ENCODE assay signal across 10 mouse cellular contexts in the genomic region with DNA sequence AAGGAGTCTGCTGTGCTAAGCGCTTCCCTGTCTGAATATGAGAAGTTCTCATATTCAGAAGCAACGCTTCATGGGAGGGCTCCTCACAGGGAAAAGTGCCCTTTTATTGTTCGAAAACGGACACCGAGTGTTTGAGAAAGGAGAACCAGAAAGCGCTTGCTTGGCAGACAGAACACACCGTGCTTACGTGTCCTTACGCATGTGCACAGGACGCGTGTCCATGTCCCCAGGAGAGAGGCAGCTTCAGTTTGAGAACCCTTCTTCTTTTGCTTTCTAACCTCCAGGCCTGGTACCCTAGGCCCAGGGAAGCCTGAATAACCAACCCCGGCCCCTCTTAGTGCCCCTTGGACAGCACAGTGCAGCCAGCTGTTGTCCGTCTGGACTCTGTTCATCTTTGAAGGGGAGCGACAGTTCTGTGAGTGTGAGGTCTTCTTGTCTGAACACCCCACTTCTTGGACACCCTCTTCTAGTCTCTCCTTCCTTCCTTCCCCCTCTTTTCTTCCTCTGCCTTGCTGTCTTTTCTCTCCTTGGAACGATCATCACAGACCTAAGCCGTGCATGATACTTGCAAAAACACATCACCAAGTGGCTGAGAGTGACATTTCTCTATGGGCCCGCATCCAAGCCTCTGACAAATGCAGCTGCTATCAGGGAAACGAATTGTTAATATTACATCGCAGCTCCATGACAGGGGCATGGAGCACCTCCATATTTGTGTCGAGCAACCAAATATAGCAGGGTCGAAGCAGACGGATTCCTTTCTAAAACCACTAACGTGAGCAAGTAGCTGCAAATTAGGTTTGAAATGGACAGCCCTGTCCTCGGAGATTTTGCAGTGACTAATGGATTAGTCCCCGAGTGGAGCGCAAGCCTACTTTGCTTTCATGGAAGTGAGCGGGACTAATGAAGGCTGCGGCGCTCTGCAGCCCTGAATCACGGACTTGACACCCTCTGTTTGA.
A peak's percentile ranks its signal among the peaks of the same experiment; 100 is the strongest.
DNase-seq lines count a peak whose midpoint lies in the region; ATAC-seq and TF ChIP-seq lines count a peak whose summit lies in the region.
"Had no signal": no experiment of that assay in that cellular context is flagged by ENCODE, and none has a peak within 500 bp of the region (broad histone marks: within the 10 kb centered on the region; RNA-seq: fewer than 3 reads in every experiment).

No protein-coding gene starts in this region.

- no peaks in the 10 kb centered on the region for H3K79me2 ChIP-seq in C2C12 (ENCODE audit: control insufficient read depth, insufficient read depth)

- no peak overlapping the region for H3K9ac ChIP-seq in forebrain, embryonic 11.5 days (ENCODE audit: low read length)
- no peak overlapping the region for H3K9ac ChIP-seq in forebrain, embryonic 16.5 days (replicated peaks; ENCODE audit: low read depth, low read length)

- H3K4me1 ChIP-seq in forebrain, embryonic 10.5 days = peaks cover 31% of the 10 kb centered on the region
- H3K4me1 ChIP-seq in forebrain, embryonic 11.5 days (replicated peaks; ENCODE audit: control insufficient read depth, insufficient read depth, low read length) = peaks cover 2% of the 10 kb centered on the region; the same call in 1 of the 2 replicates
- peaks cover 23% of the 10 kb centered on the region; the same call in 1 of the 2 replicates for H3K4me1 ChIP-seq in forebrain, embryonic 16.5 days (replicated peaks; ENCODE audit: control insufficient read depth, insufficient read depth, low read length)

- H3K79me3 ChIP-seq in C2C12 (ENCODE audit: low read depth) = no peaks in the 10 kb centered on the region

- 89% methylated on average over 30 of the region's 30 CpGs for WGBS in forebrain, embryonic 10.5 days
- 81% methylated on average over 30 of the region's 30 CpGs for WGBS in forebrain, embryonic 11.5 days
- WGBS in forebrain, embryonic 16.5 days = 53% methylated on average over 30 of the region's 30 CpGs

- H3K9me3 ChIP-seq in forebrain, embryonic 10.5 days = no peaks in the 10 kb centered on the region
- H3K9me3 ChIP-seq in forebrain, embryonic 11.5 days (ENCODE audit: control insufficient read depth, low read length) = no peaks in the 10 kb centered on the region
- no peaks in the 10 kb centered on the region for H3K9me3 ChIP-seq in forebrain, embryonic 16.5 days (ENCODE audit: control insufficient read depth, low read length)

- no peak overlapping the region for H3K4me2 ChIP-seq in forebrain, embryonic 11.5 days (ENCODE audit: low read depth, low read length, severe bottlenecking)
- H3K4me2 ChIP-seq in forebrain, embryonic 16.5 days (ENCODE audit: low read length) = no peak overlapping the region

- H3ac ChIP-seq in C2C12 (ENCODE audit: control insufficient read depth, insufficient read length, low read depth) = no peak overlapping the region

- DNase-seq in forebrain, embryonic 10.5 days (ENCODE audit: extremely low spot score, low spot score) = no peak
- DNase-seq in forebrain, embryonic 11.5 days (ENCODE audit: low spot score) = no peak
- peak; percentile 45 to 72 for DNase-seq in lung, postnatal 4 days
- DNase-seq in ovary, postnatal 36 days (ENCODE audit: low spot score) = no peak
- DNase-seq in kidney, adult 18-20 months = no peak
- no peak for DNase-seq in yolk sac, embryonic 10.5 days (ENCODE audit: low spot score)
- DNase-seq: B cell, adult 2 months had no signal

- ATAC-seq in forebrain, embryonic 11.5 days (replicated peaks; ENCODE audit: low FRiP score) = no peak
- ATAC-seq in forebrain, embryonic 16.5 days = peak; percentile 41; the same call in 1 of the 2 replicates

- H3K27me3 ChIP-seq in forebrain, embryonic 10.5 days (ENCODE audit: poor library complexity, severe bottlenecking) = peaks cover 21% of the 10 kb centered on the region; the same call in 1 of the 2 replicates
- H3K27me3 ChIP-seq in forebrain, embryonic 11.5 days (ENCODE audit: control insufficient read depth, insufficient read depth, low read length) = no peaks in the 10 kb centered on the region
- no peaks in the 10 kb centered on the region for H3K27me3 ChIP-seq in C2C12 (ENCODE audit: control insufficient read depth, insufficient read depth, insufficient read length)
- no peaks in the 10 kb centered on the region for H3K27me3 ChIP-seq in forebrain, embryonic 16.5 days (replicated peaks; ENCODE audit: control insufficient read depth, insufficient read depth, low read length)

- H3K4me3 ChIP-seq in forebrain, embryonic 10.5 days = no peak overlapping the region
- H3K4me3 ChIP-seq in forebrain, embryonic 11.5 days (ENCODE audit: low read depth, low read length) = no peak overlapping the region
- H3K4me3 ChIP-seq in C2C12 (ENCODE audit: insufficient read depth, poor library complexity, severe bottlenecking) = no peak overlapping the region
- H3K4me3 ChIP-seq in forebrain, embryonic 16.5 days (replicated peaks; ENCODE audit: low read length) = no peak overlapping the region
- H3K4me3 ChIP-seq: layer of hippocampus, adult 2 months had no signal

- TF ChIP-seq CTCF in C2C12 (IDR thresholded peaks at IDR 0.05; ENCODE audit: control insufficient read depth, insufficient read depth, insufficient read length) = no peak

- H3K36me3 ChIP-seq in forebrain, embryonic 10.5 days (replicated peaks) = no peaks in the 10 kb centered on the region
- no peaks in the 10 kb centered on the region for H3K36me3 ChIP-seq in forebrain, embryonic 11.5 days (ENCODE audit: control insufficient read depth, insufficient read depth, low read length)
- no peaks in the 10 kb centered on the region for H3K36me3 ChIP-seq in C2C12 (ENCODE audit: control insufficient read depth, insufficient read depth)
- no peaks in the 10 kb centered on the region for H3K36me3 ChIP-seq in forebrain, embryonic 16.5 days (ENCODE audit: control insufficient read depth, insufficient read depth)

- H3K27ac ChIP-seq in forebrain, embryonic 10.5 days = peak overlapping the region; percentile 48; the same call in 1 of the 2 replicates
- no peak overlapping the region for H3K27ac ChIP-seq in forebrain, embryonic 11.5 days (ENCODE audit: low read depth, low read length)
- peak overlapping the region; percentile 31; the same call in 1 of the 2 replicates for H3K27ac ChIP-seq in forebrain, embryonic 16.5 days (ENCODE audit: low read length)
- H3K27ac ChIP-seq: layer of hippocampus, adult 2 months had no signal

TF ChIP-seq in C2C12, 6 proteins besides CTCF, POLR2A, EP300 and RAD21:
- TF ChIP-seq MAX (IDR thresholded peaks at IDR 0.05) (no peak), MYOD1 (IDR thresholded peaks at IDR 0.05; ENCODE audit: control insufficient read depth, insufficient read length, low read depth) (peak; percentile 25)

Comparison
In these comparisons a context has a peak if more than half of its experiments do, and no peak if none do; other contexts are left out.
1. DNase-seq: peak in lung, postnatal 4 days (2 of 2); none in forebrain, embryonic 10.5 days (single experiment), forebrain, embryonic 11.5 days (single experiment), ovary, postnatal 36 days (single experiment), kidney, adult 18-20 months (single experiment) and yolk sac, embryonic 10.5 days (single experiment).